Mouse (Mus musculus) E14TG2a.4 (cell line): ENCODE measurements around the gene Psrc1.

Experiments
- H3K27me3 ChIP-seq: 2 replicates; pipeline ENCODE4 v1.6.1; 2014; ENCODE audit warnings: low read length, control low read depth; ENCODE audit not compliant: insufficient read depth
- H3K36me3 ChIP-seq: 2 replicates; pipeline ENCODE4 v1.6.1; 2014; ENCODE audit warnings: low read length, control low read depth; ENCODE audit not compliant: insufficient read depth
- H3K4me1 ChIP-seq: replicated peaks from 2 replicates; pipeline ENCODE4 v1.6.1; 2014; ENCODE audit warnings: low read depth, low read length, control low read depth
- H3K4me3 ChIP-seq: replicated peaks from 2 replicates; pipeline ENCODE4 v1.5.1; 2014; ENCODE audit warnings: mild to moderate bottlenecking, low read length
- H3K9me3 ChIP-seq: 2 replicates; pipeline ENCODE4 v1.6.1; 2014; ENCODE audit warnings: low read length, control low read depth
- CTCF ChIP-seq: conservative IDR thresholded peaks from 2 replicates; pipeline ENCODE4 v1.5.1; 2014; ENCODE audit warnings: low read length
- NANOG ChIP-seq: IDR thresholded peaks from 2 replicates; pipeline ENCODE4 v1.6.1; 2014; ENCODE audit warnings: borderline replicate concordance, low read length, mixed read lengths
- POU5F1 ChIP-seq: IDR thresholded peaks from 2 replicates; pipeline ENCODE4 v1.6.1; 2014; ENCODE audit warnings: low read length, borderline replicate concordance

Gene Psrc1

GRCm38 (mm10) chr3:108378875-108379663 is 4.6 kb upstream of the Psrc1 start:
- Histone ChIP-seq H3K4me1 (peaks cover 21% of the 10 kb centered on the region), H3K36me3 (no peaks in the 10 kb centered on the region), H3K4me3 (no peak overlapping the region), H3K9me3 (no peaks in the 10 kb centered on the region), H3K27me3 (peaks cover 5% of the 10 kb centered on the region; the same call in 1 of the 2 replicates)
- TF ChIP-seq NANOG (no peak), CTCF (no peak), POU5F1 (no peak)

GRCm38 (mm10) chr3:108380695-108381094 is 2.9 kb upstream of the Psrc1 start:
- no peaks in the 10 kb centered on the region for H3K9me3 ChIP-seq
- TF ChIP-seq CTCF: no peak
- TF ChIP-seq POU5F1: no peak
- no peak for TF ChIP-seq NANOG
- peaks cover 33% of the 10 kb centered on the region for H3K4me1 ChIP-seq
- H3K36me3 ChIP-seq: peaks cover 12% of the 10 kb centered on the region
- no peak overlapping the region for H3K4me3 ChIP-seq
- H3K27me3 ChIP-seq: no peaks in the 10 kb centered on the region

GRCm38 (mm10) chr3:108381945-108382875 is 1.4 kb upstream of the Psrc1 start:
- no peaks in the 10 kb centered on the region for H3K9me3 ChIP-seq
- H3K27me3 ChIP-seq: no peaks in the 10 kb centered on the region
- 0 out of 2 replicates have a peak overlapping the region, but pooled peaks have one; percentile 93 for H3K4me3 ChIP-seq
- H3K36me3 ChIP-seq: peaks cover 27% of the 10 kb centered on the region
- H3K4me1 ChIP-seq: peaks cover 46% of the 10 kb centered on the region
- TF ChIP-seq NANOG: no peak
- TF ChIP-seq CTCF: no peak
- TF ChIP-seq POU5F1: no peak

- H3K4me1 ChIP-seq: peaks cover 66% of the 10 kb centered on the region
- no peaks in the 10 kb centered on the region for H3K27me3 ChIP-seq
- no peaks in the 10 kb centered on the region for H3K9me3 ChIP-seq
- peaks cover 44% of the 10 kb centered on the region for H3K36me3 ChIP-seq
- TF ChIP-seq POU5F1 (no peak), NANOG (no peak), CTCF (no peak)
- peak overlapping the region; percentile 93 for H3K4me3 ChIP-seq
These were observed 786 bp downstream of the Psrc1 start for GRCm38 (mm10) chr3:108384425-108384824.

- Histone ChIP-seq H3K4me1 (peaks cover 70% of the 10 kb centered on the region), H3K36me3 (peaks cover 44% of the 10 kb centered on the region), H3K9me3 (no peaks in the 10 kb centered on the region), H3K27me3 (no peaks in the 10 kb centered on the region), H3K4me3 (peak overlapping the region; percentile 93)
- TF ChIP-seq POU5F1 (no peak), CTCF (no peak), NANOG (no peak)
These were observed 2.5 kb downstream of the Psrc1 start for GRCm38 (mm10) chr3:108386186-108386585.

GRCm38 (mm10) chr3:108389111-108389545 is 5.5 kb downstream of the Psrc1 start:
- TF ChIP-seq CTCF (peak; percentile 96), NANOG (no peak), POU5F1 (no peak)
- H3K27me3 ChIP-seq: peaks cover 26% of the 10 kb centered on the region
- no peaks in the 10 kb centered on the region for H3K9me3 ChIP-seq

GRCm38 (mm10) chr3:108392299-108392698 is 8.7 kb downstream of the Psrc1 start:
- H3K4me1 ChIP-seq: peaks cover 64% of the 10 kb centered on the region
- TF ChIP-seq CTCF: no peak
- no peak for TF ChIP-seq POU5F1
- TF ChIP-seq NANOG: no peak
- H3K36me3 ChIP-seq: peaks cover 16% of the 10 kb centered on the region
- H3K9me3 ChIP-seq: no peaks in the 10 kb centered on the region
- H3K27me3 ChIP-seq: peaks cover 51% of the 10 kb centered on the region
- H3K4me3 ChIP-seq: peak overlapping the region; percentile 50

More at GRCm38 (mm10) chr3:108389111-108389545, 5.5 kb downstream of the Psrc1 start:
- Histone ChIP-seq H3K36me3 (peaks cover 44% of the 10 kb centered on the region), H3K4me3 (no peak overlapping the region), H3K4me1 (peaks cover 73% of the 10 kb centered on the region)

GRCm38 (mm10) chr3:108392793-108393192 is 9.2 kb downstream of the Psrc1 start:
- Histone ChIP-seq H3K4me1 (peaks cover 64% of the 10 kb centered on the region), H3K27me3 (peaks cover 56% of the 10 kb centered on the region), H3K4me3 (peak overlapping the region; percentile 50), H3K9me3 (no peaks in the 10 kb centered on the region), H3K36me3 (peaks cover 11% of the 10 kb centered on the region)
- TF ChIP-seq CTCF: no peak
- no peak for TF ChIP-seq NANOG
- TF ChIP-seq POU5F1: no peak
